Mouse (Mus musculus) left cerebral cortex, postnatal 25 days (tissue): ENCODE data around the gene Glg1. TPM values are rescaled to one million over a fixed set of nuclear protein-coding genes. Genes with fewer than 3 reads are reported as not detected.
A peak's percentile ranks its signal among the peaks of the same experiment; 100 is the strongest.
"Not testable (repeated sequence)": the region's sequence is repeated elsewhere in the genome, so short reads cannot be mapped to it uniquely, and the experiment has no call there.

Source experiments
- DNase-seq, 2 experiments: peaks; one replicate each; pipeline ENCODE4 v3.0.0; 2022; ENCODE audit warnings: low spot score in 2 of 2, mixed read lengths in 1 of 2
- intact Hi-C: fragments of 180-260 bp; cut with DNase I; formaldehyde crosslinking; loops from one replicate; pipeline ENCODE4 v1.15.1; 2025
- total RNA-seq, 2 experiments: library from RNA; stranded (reverse); gene quantifications; 2 replicates each; pipeline ENCODE4 v1.2.3; 2021

Glg1 gene
- total RNA-seq, 2 experiments from 2014 or later, result 149 to 151 TPM

- no peak for DNase-seq
- intact Hi-C loops, result loop anchor here (5.0 kb wide), 2 partner anchors 39 to 76 kb away; no protein-coding TSS in a partner anchor
Measured at GRCm38 (mm10) chr8:111258010-111258630, 896 bp downstream of the Glg1 start.

GRCm38 (mm10) chr8:111252487-111253112 is 6.4 kb downstream of the Glg1 start:
- intact Hi-C loops, result no loop called here
- DNase-seq, result no peak

GRCm38 (mm10) chr8:111250111-111250510 is 8.9 kb downstream of the Glg1 start:
- intact Hi-C loops, result no loop called here
- no peak for DNase-seq

GRCm38 (mm10) chr8:111248136-111248535 is 10.9 kb downstream of the Glg1 start:
- intact Hi-C loops, result no loop called here
- DNase-seq, result no peak

- intact Hi-C loops, DNase-seq: not testable (repeated sequence)
Measured at GRCm38 (mm10) chr8:111246864-111247263, 12.2 kb downstream of the Glg1 start.

- intact Hi-C loops, result no loop called here
- DNase-seq, result no peak
Measured at GRCm38 (mm10) chr8:111246287-111246830, 12.7 kb downstream of the Glg1 start.

GRCm38 (mm10) chr8:111237301-111237700 is 21.7 kb downstream of the Glg1 start:
- intact Hi-C loops, result no loop called here
- DNase-seq, result no peak

GRCm38 (mm10) chr8:111233730-111234129 is 25.3 kb downstream of the Glg1 start:
- intact Hi-C loops, result no loop called here

GRCm38 (mm10) chr8:111224153-111224552 is 34.9 kb downstream of the Glg1 start:
- DNase-seq, result peak in 1 of 2 experiments; percentile 16

More at GRCm38 (mm10) chr8:111233730-111234129, 25.3 kb downstream of the Glg1 start:
- no peak for DNase-seq

GRCm38 (mm10) chr8:111218107-111218506 is 40.9 kb downstream of the Glg1 start:
- peak; percentile 69 to 94 for DNase-seq
- intact Hi-C loops, result no loop called here

More at GRCm38 (mm10) chr8:111224153-111224552, 34.9 kb downstream of the Glg1 start:
- intact Hi-C loops, result no loop called here

GRCm38 (mm10) chr8:111213406-111213805 is 45.6 kb downstream of the Glg1 start:
- intact Hi-C loops, result no loop called here
- no peak for DNase-seq

- intact Hi-C loops, result no loop called here
- DNase-seq, result peak in 1 of 2 experiments; percentile 64
Measured at GRCm38 (mm10) chr8:111211180-111211579, 47.8 kb downstream of the Glg1 start.

- DNase-seq, result no peak
- intact Hi-C loops, result no loop called here
Measured at GRCm38 (mm10) chr8:111209874-111210273, 49.1 kb downstream of the Glg1 start.

GRCm38 (mm10) chr8:111206321-111206720 is 52.7 kb downstream of the Glg1 start:
- no peak for DNase-seq
- intact Hi-C loops, result no loop called here

GRCm38 (mm10) chr8:111205033-111205432 is 54.0 kb downstream of the Glg1 start:
- DNase-seq, result no peak
- intact Hi-C loops, result no loop called here

GRCm38 (mm10) chr8:111203341-111203740 is 55.7 kb downstream of the Glg1 start:
- no peak for DNase-seq
- intact Hi-C loops, result no loop called here

GRCm38 (mm10) chr8:111197966-111198365 is 61.0 kb downstream of the Glg1 start:
- intact Hi-C loops, result no loop called here
- DNase-seq, result no peak

GRCm38 (mm10) chr8:111196181-111196580 is 62.8 kb downstream of the Glg1 start:
- DNase-seq, result no peak
- intact Hi-C loops, result no loop called here

GRCm38 (mm10) chr8:111188594-111189211 is 70.3 kb downstream of the Glg1 start:
- DNase-seq, result no peak
- intact Hi-C loops, result no loop called here

- intact Hi-C loops, result no loop called here
Measured at GRCm38 (mm10) chr8:111187470-111187869, 71.5 kb downstream of the Glg1 start.

More at GRCm38 (mm10) chr8:111187470-111187869, 71.5 kb downstream of the Glg1 start:
- no peak for DNase-seq
